Mouse (Mus musculus) inflammation-experienced regulatory T-cells, adult 6 months (primary cell): ENCODE measurements at regions not wholly inside any gene's neighbourhood (a gene's known extent, or its start where the extent isn't known, plus 50 kb on each side); places are given as distances from the start of the nearest gene placed in this dataset.
A peak's percentile ranks its signal among the peaks of the same experiment; 100 is the strongest.
"Not testable (repeated sequence)": the region's sequence is repeated elsewhere in the genome, so short reads cannot be mapped to it uniquely, and the experiment has no call there.

Experiments used
- ATAC-seq: one replicate; pipeline ENCODE4 v1.8.0; 2017

GRCm38 (mm10) chr5:67487965-67488409, 59.9 kb upstream of the Bend4 start:
- no peak for ATAC-seq

GRCm38 (mm10) chr5:67490709-67491108, 62.6 kb upstream of the Bend4 start:
- ATAC-seq, result not testable (repeated sequence)

- ATAC-seq, result no peak
These were observed 64.8 kb upstream of the Bend4 start for GRCm38 (mm10) chr5:67492893-67493302.

GRCm38 (mm10) chr5:67496710-67497109, 68.6 kb upstream of the Bend4 start:
- ATAC-seq, result no peak

- no peak for ATAC-seq
These were observed 87.4 kb upstream of the Shisa3 start for GRCm38 (mm10) chr5:67520251-67520650.

- ATAC-seq, result no peak
These were observed 86.2 kb upstream of the Shisa3 start for GRCm38 (mm10) chr5:67521423-67521912.

- ATAC-seq, result no peak
These were observed 77.5 kb upstream of the Shisa3 start for GRCm38 (mm10) chr5:67530149-67530548.

- ATAC-seq, result peak; percentile 51
These were observed 76.7 kb upstream of the Shisa3 start for GRCm38 (mm10) chr5:67530957-67531356.

GRCm38 (mm10) chr5:67532351-67532750, 75.3 kb upstream of the Shisa3 start:
- peak; percentile 70 for ATAC-seq

- ATAC-seq, result no peak
These were observed 74.9 kb upstream of the Shisa3 start for GRCm38 (mm10) chr5:67532756-67533255.

- no peak for ATAC-seq
These were observed 73.6 kb upstream of the Shisa3 start for GRCm38 (mm10) chr5:67534056-67534455.

- ATAC-seq, result no peak
These were observed 69.7 kb upstream of the Shisa3 start for GRCm38 (mm10) chr5:67537990-67538389.

- ATAC-seq, result no peak
These were observed 68.0 kb upstream of the Shisa3 start for GRCm38 (mm10) chr5:67539591-67540238.

- ATAC-seq, result no peak
These were observed 65.8 kb upstream of the Shisa3 start for GRCm38 (mm10) chr5:67541867-67542266.

GRCm38 (mm10) chr5:67544028-67544589, 63.6 kb upstream of the Shisa3 start:
- no peak for ATAC-seq

- no peak for ATAC-seq
These were observed 57.4 kb upstream of the Shisa3 start for GRCm38 (mm10) chr5:67550257-67550656.

- ATAC-seq, result no peak
These were observed 55.9 kb upstream of the Shisa3 start for GRCm38 (mm10) chr5:67551668-67552390.

- ATAC-seq, result no peak
These were observed 54.8 kb upstream of the Shisa3 start for GRCm38 (mm10) chr5:67552865-67553264.
